Mouse (Mus musculus): ENCODE results near the gene Lrrfip1.

GRCm38 (mm10) chr1:91019346-91019745, 20.8 kb downstream of the Lrrfip1 start:
- TF ChIP-seq CTCF (IDR thresholded peaks at IDR 0.05; ENCODE audit: extremely low read depth, insufficient read depth, low read length) (no peak), POLR2A (IDR thresholded peaks at IDR 0.05; ENCODE audit: extremely low read depth, insufficient read depth, low read length) (no peak)
